7 mouse cellular contexts compared by ENCODE assay signal in genomic region chr3:154896737-154897136, GRCm38 (mm10).
DNase-seq lines count a peak whose midpoint lies in the region; TF ChIP-seq lines count a peak whose summit lies in the region.

No protein-coding gene starts in this region.

- no peak overlapping the region for H3K4me2 ChIP-seq in CH12.LX (ENCODE audit: insufficient read depth, low read depth, poor library complexity, severe bottlenecking)

- no peaks in the 10 kb centered on the region for H3K4me1 ChIP-seq in kidney, adult 2 months (ENCODE audit: control insufficient read depth, insufficient read depth, low read length)
- no peaks in the 10 kb centered on the region for H3K4me1 ChIP-seq in CH12.LX (ENCODE audit: control insufficient read depth in 1 of 2, insufficient read depth in 2 of 2)

- no peak overlapping the region for H3K27ac ChIP-seq in kidney, adult 2 months (ENCODE audit: insufficient read depth, low read depth, low read length)
- no peak overlapping the region for H3K27ac ChIP-seq in CH12.LX (ENCODE audit: insufficient read depth, low read depth)

- H3K27me3 ChIP-seq in kidney, adult 2 months (replicated peaks; ENCODE audit: control insufficient read depth, insufficient read depth, low read length), result no peaks in the 10 kb centered on the region
- no peaks in the 10 kb centered on the region for H3K27me3 ChIP-seq in CH12.LX (replicated peaks)

- H3K36me3 ChIP-seq in kidney, adult 2 months (ENCODE audit: control insufficient read depth, insufficient read depth, low read length), result no peaks in the 10 kb centered on the region
- no peaks in the 10 kb centered on the region for H3K36me3 ChIP-seq in CH12.LX (replicated peaks in 1 of 2; ENCODE audit: control insufficient read depth in 1 of 2, insufficient read depth in 1 of 2, low read length in 1 of 2)

- H3K9me3 ChIP-seq in CH12.LX (replicated peaks; ENCODE audit: low read length), result no peaks in the 10 kb centered on the region

- no peak overlapping the region for H3K9ac ChIP-seq in CH12.LX (ENCODE audit: insufficient read depth, low read depth)

- dilution Hi-C loops in CH12.LX (cut with MboI; ENCODE audit: extremely low pct_ligation_motif_present, extremely low pct_unique_long_range_greater_than_20kb, low sequenced_read_pairs), result no loop called here

- H3K79me2 ChIP-seq in CH12.LX (replicated peaks; ENCODE audit: control insufficient read depth, extremely low read depth, insufficient read depth, poor library complexity, severe bottlenecking), result no peaks in the 10 kb centered on the region

- no peak for TF ChIP-seq POLR2A in kidney, adult 2 months (IDR thresholded peaks at IDR 0.05; ENCODE audit: low read depth, low read length)
- no peak for TF ChIP-seq POLR2A in CH12.LX (IDR thresholded peaks at IDR 0.05; ENCODE audit: low read depth, low read length)

- DNase-seq in kidney, adult 2 months, result peak; percentile 20
- no peak for DNase-seq in kidney, adult 11 months
- DNase-seq in 3T3-L1 (ENCODE audit: low read depth, low spot score), result peak; percentile 39
- DNase-seq in CH12.LX (ENCODE audit: extremely low read depth), result peak; percentile 55
- peak; percentile 41 for DNase-seq in kidney, postnatal 10 days
- no peak for DNase-seq in c-Kit-positive CD71-positive TER-119-positive erythroid progenitor cells, embryonic 14.5 days (ENCODE audit: low spot score)
- no peak for DNase-seq in left cerebral cortex, adult 8-10 months (ENCODE audit: low spot score in 2 of 2)

- no peak for TF ChIP-seq EP300 in CH12.LX (IDR thresholded peaks at IDR 0.05; ENCODE audit: low read length)

- TF ChIP-seq CTCF in kidney, adult 2 months (conservative IDR thresholded peaks at IDR 0.05; ENCODE audit: insufficient read depth, insufficient read length, low read depth, low read length), result no peak; the same call in 1 of the 2 replicates
- peak; percentile 64 to 86 for TF ChIP-seq CTCF in CH12.LX (conservative IDR thresholded peaks at IDR 0.05 in 1 of 2, IDR thresholded peaks at IDR 0.05 in 1 of 2; ENCODE audit: low read depth in 2 of 2, low read length in 2 of 2)

- no peak overlapping the region for H3K4me3 ChIP-seq in kidney, adult 2 months (ENCODE audit: insufficient read depth, low read depth, low read length)
- no peak overlapping the region for H3K4me3 ChIP-seq in CH12.LX (replicated peaks in 1 of 3; ENCODE audit: low read depth in 2 of 3, low read length in 2 of 3, poor library complexity in 1 of 3)

- in situ Hi-C loops in CH12.LX (cut with MboI; ENCODE audit: low pct_ligation_motif_present, low pct_unique_long_range_greater_than_20kb, low sequenced_read_pairs), result loop anchor here (25.0 kb wide), 2 partner anchors 234 to 466 kb away; partner anchors contain the start of gene Erich3

- peak; percentile 60 for TF ChIP-seq RAD21 in CH12.LX (IDR thresholded peaks at IDR 0.05; ENCODE audit: low read depth, low read length)

- WGBS in kidney, adult 2 months, result 71% methylated on average over 7 of the region's 7 CpGs

TF ChIP-seq in CH12.LX, 34 proteins besides CTCF, POLR2A, EP300 and RAD21:
- TF ChIP-seq HCFC1 (IDR thresholded peaks at IDR 0.05; ENCODE audit: low read depth, low read length) (no peak), SMC3 (IDR thresholded peaks at IDR 0.05; ENCODE audit: low read depth, low read length) (peak; percentile 67)

Comparison
In these comparisons a context has a peak if more than half of its experiments do, and no peak if none do; other contexts are left out.
1. DNase-seq: peak in kidney, adult 2 months (single experiment), 3T3-L1 (single experiment), CH12.LX (single experiment) and kidney, postnatal 10 days (single experiment); none in kidney, adult 11 months (single experiment), c-Kit-positive CD71-positive TER-119-positive erythroid progenitor cells, embryonic 14.5 days (single experiment) and left cerebral cortex, adult 8-10 months (0 of 2).